Mouse (Mus musculus) adrenal gland, postnatal 10 days (tissue): ENCODE data around the gene 1520401A03Rik. TPM values are rescaled to one million over a fixed set of nuclear protein-coding genes. Genes with fewer than 3 reads are reported as not detected.

Source experiments
- DNase-seq: peaks from one replicate; pipeline ENCODE4 v3.0.0; 2021; ENCODE audit warnings: mixed read lengths
- total RNA-seq, 2 experiments: library from RNA; stranded (reverse); gene quantifications; 2 replicates each; pipeline ENCODE4 v1.2.3; 2021

The 1520401A03Rik gene
- total RNA-seq, 2 experiments from 2014 or later, result 0.67 to 1.1 TPM

DNA sequence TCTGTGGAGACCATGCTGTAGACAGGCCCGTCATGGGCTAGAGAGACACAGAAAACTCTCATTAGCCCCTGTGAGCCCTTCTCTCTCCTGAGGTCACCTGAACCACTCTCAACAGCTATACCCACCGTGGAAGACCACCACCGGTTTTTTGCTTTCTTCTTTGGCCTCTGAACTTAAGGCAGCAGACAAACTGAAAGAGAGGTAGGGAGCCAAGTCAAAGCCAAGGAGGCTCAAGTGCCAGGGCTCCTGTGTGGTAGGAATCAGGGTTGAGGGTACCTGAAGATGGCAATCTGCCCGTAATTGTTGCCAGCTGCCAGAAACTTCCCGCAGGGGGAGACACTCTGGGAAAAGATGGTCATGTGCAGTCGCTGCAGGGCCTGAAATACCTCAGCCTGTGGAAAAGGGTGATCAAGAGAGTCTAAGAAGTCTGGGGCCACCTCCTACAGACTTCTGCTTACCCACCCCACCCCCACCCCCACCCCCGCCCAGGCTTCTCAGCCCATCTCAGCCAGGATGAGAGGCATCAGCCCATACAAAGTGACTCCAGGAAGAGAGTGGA lies 52.0 kb downstream of the 1520401A03Rik start:
- no peak for DNase-seq

- DNase-seq, result no peak
Measured at GRCm38 (mm10) chr17:23665511-23665910, 57.1 kb downstream of the 1520401A03Rik start.

- peak; percentile 17 for DNase-seq
Measured at GRCm38 (mm10) chr17:23664556-23665021, 58.0 kb downstream of the 1520401A03Rik start.

DNA sequence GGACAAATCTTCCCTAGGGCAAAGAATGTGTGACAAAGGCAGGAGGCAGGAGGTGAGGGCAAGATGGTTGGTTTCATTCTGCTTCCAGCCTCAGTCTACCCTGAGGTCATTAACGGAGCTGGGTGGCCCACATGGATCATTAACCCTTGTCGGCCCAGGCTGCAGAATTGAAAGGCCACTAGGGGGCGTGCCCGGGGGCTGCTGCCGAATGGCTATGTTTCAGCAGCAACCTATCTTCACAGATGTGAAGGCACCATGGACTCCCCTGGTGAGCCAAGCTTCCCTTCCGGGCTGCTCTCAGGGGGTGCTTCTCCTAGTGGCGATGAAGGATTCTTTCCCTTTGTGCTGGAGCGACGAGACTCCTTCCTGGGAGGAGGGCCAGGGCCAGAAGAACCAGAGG lies 61.1 kb downstream of the 1520401A03Rik start:
- peak; percentile 42 for DNase-seq

DNA sequence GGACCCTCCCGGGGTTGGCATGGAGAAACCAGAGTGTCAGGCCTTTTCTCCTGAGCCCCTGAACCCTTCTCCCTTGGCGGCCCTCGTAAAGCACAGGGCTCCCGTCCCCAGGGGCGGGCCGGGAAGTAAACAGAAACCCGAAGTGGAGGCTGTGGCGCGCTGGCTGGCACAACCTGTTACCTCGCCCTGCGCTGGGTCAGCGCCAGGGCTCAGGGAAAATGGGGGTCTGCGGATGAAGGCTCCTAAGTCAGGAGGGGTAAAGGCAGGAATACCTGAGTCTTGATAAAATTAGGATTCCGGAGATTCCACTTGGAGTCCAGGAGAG lies 61.7 kb downstream of the 1520401A03Rik start:
- DNase-seq, result no peak

- peak; percentile 75 for DNase-seq
Measured at GRCm38 (mm10) chr17:23660117-23660875, 62.3 kb downstream of the 1520401A03Rik start, which contains the start of gene Bicdl2. Gene Bicdl2 (plus strand): TSS chr17:23660506.

GRCm38 (mm10) chr17:23658450-23658849 lies 64.1 kb downstream of the 1520401A03Rik start:
- DNase-seq, result no peak

Other genes starting within 250 kb of the 1520401A03Rik start
- gene Vmn2r117, start 243.1 kb downstream of the 1520401A03Rik start, total RNA-seq, result not detected
- 1 to 10 TPM; 7.9 to 8.0 TPM for gene Zfp213, start 158.5 kb downstream of the 1520401A03Rik start, total RNA-seq
- gene Zfp13, start 123.3 kb downstream of the 1520401A03Rik start, total RNA-seq, result 10 to 100 TPM; 10.6 to 12.5 TPM
- gene Zscan10, start 121.9 kb downstream of the 1520401A03Rik start, total RNA-seq, result not detected
- gene Mmp25, start 77.5 kb downstream of the 1520401A03Rik start, total RNA-seq, result under 1 TPM; 0.54 to 1.00 TPM
- not detected for gene Bicdl2, start 62.3 kb downstream of the 1520401A03Rik start, total RNA-seq
- gene Hcfc1r1, start 49.2 kb downstream of the 1520401A03Rik start, total RNA-seq, result 100 to 1,000 TPM; 136 to 169 TPM
- gene Thoc6, start 48.9 kb downstream of the 1520401A03Rik start, total RNA-seq, result 10 to 100 TPM; 25.6 to 28.0 TPM
- gene Tnfrsf12a, start 45.3 kb downstream of the 1520401A03Rik start, total RNA-seq, result 10 to 100 TPM; 40.4 to 80.3 TPM
- under 1 TPM in 1 of 2 experiments, not detected in 1; 0.75 TPM for gene Cldn6, start 43.5 kb downstream of the 1520401A03Rik start, total RNA-seq
- not detected for gene Cldn9, start 38.8 kb downstream of the 1520401A03Rik start, total RNA-seq
- gene Pkmyt1, start 3.6 kb upstream of the 1520401A03Rik start, total RNA-seq, result 10 to 100 TPM in 1 of 2 experiments, 1 to 10 TPM in 1; 9.1 to 12.8 TPM
- 10 to 100 TPM; 12.6 to 14.9 TPM for gene Paqr4, start 18.1 kb upstream of the 1520401A03Rik start, total RNA-seq
- gene Kremen2, start 23.1 kb upstream of the 1520401A03Rik start, total RNA-seq, result not detected
- 10 to 100 TPM; 43.9 to 49.0 TPM for gene Flywch1, start 48.8 kb upstream of the 1520401A03Rik start, total RNA-seq
- gene Flywch2, start 63.3 kb upstream of the 1520401A03Rik start, total RNA-seq, result 1 to 10 TPM; 8.0 to 9.5 TPM
- 100 to 1,000 TPM; 365 to 601 TPM for gene Srrm2, start 67.7 kb upstream of the 1520401A03Rik start, total RNA-seq
- gene Elob, start 106.4 kb upstream of the 1520401A03Rik start, total RNA-seq, result 100 to 1,000 TPM; 333 to 378 TPM
- not detected for gene Prss33, start 113.3 kb upstream of the 1520401A03Rik start, total RNA-seq
- gene Prss32, start 121.1 kb upstream of the 1520401A03Rik start, total RNA-seq, result not detected
- gene Prss41, start 121.4 kb upstream of the 1520401A03Rik start, total RNA-seq, result under 1 TPM; 0.21 to 0.58 TPM
- not detected for gene Prss21, start 145.3 kb upstream of the 1520401A03Rik start, total RNA-seq
- not detected for gene Dcpp1, start 158.1 kb upstream of the 1520401A03Rik start, total RNA-seq
- not detected for gene Dcpp2, start 158.1 kb upstream of the 1520401A03Rik start, total RNA-seq
- not detected for gene Dcpp3, start 194.7 kb upstream of the 1520401A03Rik start, total RNA-seq
- gene Sbp, start 218.9 kb upstream of the 1520401A03Rik start, total RNA-seq, result not detected
- not detected for gene Sbpl, start 232.5 kb upstream of the 1520401A03Rik start, total RNA-seq